Mouse (Mus musculus): ENCODE measurements around the gene Cenpp.

Cenpp gene

GRCm38 (mm10) chr13:49652481-49653179 is at the start of gene Cenpp, which contains the start of gene Nol8:
Cenpp (minus strand) TSS chr13:49652785.
Nol8 (plus strand) TSS chr13:49653078.
- DNase-seq (ENCODE audit: extremely low spot score, low spot score) = peak; percentile 99

DNA sequence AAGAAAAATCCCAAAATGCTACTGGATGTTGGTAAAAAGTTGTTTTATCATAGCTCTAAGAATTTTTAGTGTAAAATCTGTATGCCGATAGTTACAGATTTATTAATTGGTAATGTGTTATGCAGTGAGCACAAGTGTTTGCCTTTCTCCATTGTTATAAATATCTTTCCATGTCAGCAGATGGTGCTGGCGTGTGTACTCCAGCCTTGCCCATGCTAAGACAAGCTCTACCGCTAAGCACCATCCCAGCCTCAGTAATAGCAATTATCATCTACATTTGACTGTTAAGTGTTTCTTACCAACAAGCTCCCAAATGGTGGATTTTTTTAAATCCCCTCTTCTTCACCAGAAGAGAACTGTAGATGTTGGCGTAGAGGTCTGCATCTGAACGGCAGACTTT is 38.5 kb upstream of the Cenpp start:
- DNase-seq (ENCODE audit: extremely low spot score, low spot score) = no peak

DNA sequence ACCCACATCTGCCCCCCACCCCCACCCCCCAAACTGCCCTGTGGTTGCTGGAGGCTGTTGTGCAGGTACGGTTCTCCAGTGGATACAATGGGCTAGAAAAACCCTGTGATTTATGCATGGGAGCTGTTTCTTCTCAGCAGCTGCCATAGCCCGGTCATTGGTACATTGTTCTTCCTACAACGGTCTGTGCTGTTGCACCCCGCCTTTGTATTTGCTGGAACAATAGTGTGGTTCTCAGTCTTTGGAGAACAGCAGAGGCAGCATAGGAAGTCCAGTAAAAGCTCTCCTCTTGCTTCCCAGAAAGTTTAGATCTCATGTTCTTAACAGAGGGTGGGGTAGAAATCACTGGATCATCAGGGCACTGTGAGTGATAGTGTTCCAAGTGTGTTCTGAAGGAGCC is 31.7 kb upstream of the Cenpp start:
- no peak for DNase-seq (ENCODE audit: extremely low spot score, low spot score)

DNA sequence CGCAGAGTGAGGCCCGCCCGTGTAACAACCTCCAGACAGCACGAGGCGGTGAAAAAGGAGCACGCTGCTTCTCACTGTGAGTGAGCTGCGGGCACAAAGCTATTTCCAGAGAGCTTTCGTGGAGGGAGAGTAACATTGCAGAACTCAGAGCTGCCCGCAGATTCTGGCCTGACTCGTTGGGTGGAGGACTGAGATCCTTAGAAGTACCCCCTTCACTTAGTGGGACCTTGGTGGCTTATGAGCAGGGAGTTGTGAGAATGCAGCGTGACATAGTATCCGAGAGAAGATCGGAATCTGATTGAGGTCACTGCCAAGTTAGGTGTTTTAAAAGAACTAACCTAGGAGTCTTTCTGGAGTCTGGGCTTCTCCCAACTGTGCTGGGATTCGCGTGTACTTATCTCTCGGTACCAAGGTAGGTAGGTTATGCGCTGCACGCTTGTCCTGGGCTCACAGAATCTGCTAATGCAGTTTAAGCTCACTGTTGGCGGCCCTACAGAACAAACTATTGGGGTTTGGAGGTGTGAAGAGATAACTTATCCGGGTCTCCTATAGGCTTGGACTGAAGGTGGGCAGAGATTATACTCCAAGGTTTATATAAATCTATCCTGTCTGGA is 29.8 kb upstream of the Cenpp start:
- DNase-seq (ENCODE audit: extremely low spot score, low spot score) = no peak

- DNase-seq (ENCODE audit: extremely low spot score, low spot score) = peak; percentile 100
Observed at GRCm38 (mm10) chr13:49681351-49682232, 29.0 kb upstream of the Cenpp start, which contains the start of gene Iars. Iars (plus strand) TSS chr13:49682100.

- no peak for DNase-seq (ENCODE audit: extremely low spot score, low spot score)
Observed at GRCm38 (mm10) chr13:49677793-49678192, 25.2 kb upstream of the Cenpp start.

- DNase-seq (ENCODE audit: extremely low spot score, low spot score) = no peak
Observed at GRCm38 (mm10) chr13:49653180-49653541, 576 bp upstream of the Cenpp start.

- no peak for DNase-seq (ENCODE audit: extremely low spot score, low spot score)
Observed at GRCm38 (mm10) chr13:49651781-49652351, 719 bp downstream of the Cenpp start.

DNA sequence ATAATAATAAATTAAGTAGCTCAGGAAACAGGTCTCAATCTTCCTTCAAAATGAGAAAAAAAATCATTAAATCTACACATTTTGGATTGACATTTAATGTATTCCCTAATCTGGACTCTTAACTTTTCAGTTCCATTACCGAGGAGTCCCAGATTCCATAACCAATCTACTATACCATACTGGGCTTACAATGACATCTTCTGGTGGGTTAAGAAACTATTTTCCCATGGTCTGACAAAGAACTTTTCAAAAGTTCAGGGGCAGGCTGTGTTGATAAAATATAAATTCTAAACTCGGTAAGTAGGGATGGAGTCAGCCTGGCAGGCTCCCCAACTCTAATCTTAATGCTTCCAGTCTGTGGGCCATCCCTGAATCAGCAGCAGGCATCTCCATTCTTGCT is 1.4 kb downstream of the Cenpp start:
- no peak for DNase-seq (ENCODE audit: extremely low spot score, low spot score)

DNA sequence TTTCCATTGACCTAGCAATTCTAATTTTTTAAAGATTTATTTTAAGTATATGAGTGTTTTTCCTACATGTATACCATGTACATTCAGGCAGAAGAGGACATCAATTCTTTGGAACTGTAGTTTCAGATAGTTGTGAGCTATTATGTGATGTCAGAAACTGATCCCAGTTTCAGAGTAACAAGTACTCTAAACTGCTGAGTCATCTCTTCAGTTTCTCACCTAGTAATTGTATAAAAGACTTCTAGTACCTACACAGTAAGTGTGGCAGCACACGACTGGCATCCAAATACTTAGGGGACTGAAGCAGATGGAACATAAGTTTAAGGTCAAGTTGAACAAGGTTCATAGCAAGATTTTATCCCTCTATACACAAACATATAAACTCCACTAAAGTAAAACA is 6.6 kb downstream of the Cenpp start:
- no peak for DNase-seq (ENCODE audit: extremely low spot score, low spot score)

DNA sequence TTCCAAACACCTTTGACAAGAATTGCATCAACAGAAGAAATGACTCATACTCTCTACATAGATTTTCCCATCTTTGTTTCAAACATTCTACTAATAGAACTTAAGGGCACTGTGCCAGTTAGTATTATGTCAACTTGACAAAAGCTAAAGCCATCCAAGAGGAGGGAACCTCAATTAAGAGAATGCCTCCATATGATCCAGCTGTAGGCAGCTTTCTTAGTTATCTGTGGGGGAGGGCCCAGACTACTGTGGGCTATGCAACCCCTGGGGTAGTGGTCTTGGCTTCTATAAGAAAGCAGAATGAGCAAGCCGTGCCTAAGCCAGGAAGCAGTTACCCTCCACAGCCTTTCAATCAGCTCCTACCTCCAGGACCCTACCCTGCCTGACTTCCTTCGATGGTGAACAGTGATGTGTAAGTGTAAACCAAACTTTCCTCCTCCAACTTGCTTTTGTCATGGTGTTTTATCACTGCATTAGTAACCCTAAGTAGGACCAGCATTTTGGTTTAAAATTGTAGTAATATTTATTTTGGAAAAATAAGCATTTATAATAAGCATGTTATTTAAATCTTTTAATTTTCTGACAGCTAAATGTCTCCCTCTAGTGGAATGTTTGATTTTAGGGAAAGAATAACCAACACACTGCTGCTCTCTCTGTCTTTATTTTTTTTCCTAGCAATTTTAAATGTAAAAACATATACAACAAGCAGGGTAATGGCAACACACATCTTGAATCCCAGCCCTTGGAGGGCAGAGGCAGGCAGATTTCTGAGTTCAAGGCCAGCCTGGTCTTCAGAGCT is 7.7 kb downstream of the Cenpp start:
- DNase-seq (ENCODE audit: extremely low spot score, low spot score) = no peak

DNA sequence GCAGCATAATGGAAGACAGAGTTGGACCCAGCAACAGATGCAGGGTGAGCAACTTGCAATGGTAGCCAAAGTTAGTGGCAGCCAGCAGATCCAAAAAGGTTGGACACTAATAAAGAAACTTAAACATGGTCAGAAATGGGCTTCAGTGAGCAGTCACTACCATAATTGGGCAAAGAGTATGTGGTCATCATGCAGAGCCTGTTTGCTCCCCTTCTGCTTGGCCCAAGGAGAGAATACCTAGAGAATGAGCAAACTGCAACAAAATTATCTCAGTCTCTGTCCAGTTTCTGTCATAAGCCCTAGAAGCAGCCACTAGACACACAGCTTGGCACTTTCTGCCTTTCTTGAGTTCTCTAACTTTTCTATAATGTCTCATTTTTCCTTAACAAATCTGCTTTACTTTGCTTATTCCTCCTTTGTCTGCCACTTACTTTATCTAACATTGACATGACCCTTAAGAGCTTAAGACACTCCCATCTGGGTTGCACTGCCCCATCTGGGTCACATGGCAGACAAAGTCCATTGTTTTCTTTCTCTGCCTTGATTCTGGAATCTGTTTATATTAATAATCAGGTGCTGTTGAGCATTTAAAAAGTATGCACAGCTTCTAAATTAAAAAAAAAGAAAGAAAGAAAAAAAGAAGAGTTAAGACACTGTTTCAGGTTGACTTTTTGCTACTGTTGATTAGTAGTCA is 8.8 kb downstream of the Cenpp start:
- no peak for DNase-seq (ENCODE audit: extremely low spot score, low spot score)

DNA sequence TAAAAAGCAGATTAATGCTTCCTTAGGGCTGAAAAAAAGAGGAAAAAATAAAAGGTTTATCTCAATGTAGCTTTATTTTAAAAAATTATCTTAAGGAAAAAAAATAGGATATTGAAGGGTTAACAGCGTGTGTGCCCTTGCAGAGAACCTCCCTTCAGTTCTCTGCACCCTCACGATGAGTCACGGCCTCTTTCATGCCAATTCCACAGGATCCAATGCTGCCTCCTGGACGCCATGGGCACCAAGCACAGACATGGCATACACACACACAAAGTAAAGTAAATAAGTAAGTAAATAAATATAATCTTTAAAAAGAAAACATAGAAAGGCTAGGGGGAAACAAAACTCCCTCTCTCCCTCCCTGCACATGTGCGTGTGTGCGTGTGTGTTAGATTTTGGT is 9.9 kb downstream of the Cenpp start:
- DNase-seq (ENCODE audit: extremely low spot score, low spot score) = no peak

DNA sequence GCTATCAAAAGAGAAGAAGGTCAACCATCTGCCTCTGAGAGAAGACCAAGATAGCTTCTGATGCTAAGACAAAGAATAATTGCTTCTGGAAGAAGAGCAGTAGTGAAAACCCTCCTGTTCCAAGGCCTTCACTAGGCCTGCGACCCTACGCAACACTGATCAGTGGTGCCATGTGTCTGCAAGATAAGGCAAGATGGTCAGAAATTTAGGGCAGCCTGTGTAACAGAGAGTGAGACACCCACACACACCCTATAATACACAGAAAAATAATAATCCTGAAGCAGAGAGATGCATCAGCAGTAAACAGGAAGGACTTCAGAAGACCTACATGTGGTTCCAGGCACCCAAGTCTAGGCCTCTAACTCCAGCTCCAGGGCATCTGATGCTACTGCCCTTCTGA is 12.6 kb downstream of the Cenpp start:
- DNase-seq (ENCODE audit: extremely low spot score, low spot score) = no peak

GRCm38 (mm10) chr13:49629076-49629475 is 23.5 kb downstream of the Cenpp start:
- no peak for DNase-seq (ENCODE audit: extremely low spot score, low spot score)

GRCm38 (mm10) chr13:49628167-49628566 is 24.4 kb downstream of the Cenpp start:
- DNase-seq (ENCODE audit: extremely low spot score, low spot score) = no peak

DNA sequence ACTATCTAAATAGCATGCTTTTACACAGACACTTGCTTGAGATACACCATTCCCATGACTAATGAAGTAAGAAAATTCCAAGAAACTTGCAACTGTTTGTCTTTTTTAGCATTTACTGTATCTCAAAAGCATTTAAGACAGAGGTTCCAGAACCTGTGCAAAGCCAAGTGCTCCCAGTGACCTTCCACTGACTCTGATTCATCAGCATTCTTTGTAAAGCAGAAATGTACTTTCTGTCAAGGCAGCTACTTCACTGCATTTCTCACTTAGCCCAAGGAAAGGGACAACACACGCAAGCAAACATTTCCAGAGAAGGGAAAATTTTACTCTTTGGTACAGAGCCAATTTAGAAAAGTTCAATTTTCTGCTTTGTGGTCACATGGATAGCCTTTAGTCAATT is 29.4 kb downstream of the Cenpp start:
- no peak for DNase-seq (ENCODE audit: extremely low spot score, low spot score)

DNA sequence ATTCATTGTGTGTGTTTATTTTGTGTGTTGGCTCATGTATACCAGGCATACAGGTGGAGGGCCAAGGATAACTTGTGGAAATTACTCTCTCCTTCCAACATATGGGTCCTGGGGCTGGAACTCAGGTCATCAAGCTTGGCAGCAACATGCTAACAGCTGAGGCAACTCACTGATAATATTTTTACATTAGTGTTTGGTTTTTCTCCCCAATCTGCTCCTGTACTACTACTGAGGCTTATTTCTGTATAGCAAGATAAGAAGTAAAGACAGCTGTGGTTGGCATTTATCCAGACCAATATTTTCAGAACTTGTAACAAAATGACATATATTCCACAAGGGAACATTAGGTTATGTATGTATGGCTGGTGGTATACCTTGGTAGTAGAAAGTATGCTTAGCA is 34.2 kb downstream of the Cenpp start:
- DNase-seq (ENCODE audit: extremely low spot score, low spot score) = no peak

DNA sequence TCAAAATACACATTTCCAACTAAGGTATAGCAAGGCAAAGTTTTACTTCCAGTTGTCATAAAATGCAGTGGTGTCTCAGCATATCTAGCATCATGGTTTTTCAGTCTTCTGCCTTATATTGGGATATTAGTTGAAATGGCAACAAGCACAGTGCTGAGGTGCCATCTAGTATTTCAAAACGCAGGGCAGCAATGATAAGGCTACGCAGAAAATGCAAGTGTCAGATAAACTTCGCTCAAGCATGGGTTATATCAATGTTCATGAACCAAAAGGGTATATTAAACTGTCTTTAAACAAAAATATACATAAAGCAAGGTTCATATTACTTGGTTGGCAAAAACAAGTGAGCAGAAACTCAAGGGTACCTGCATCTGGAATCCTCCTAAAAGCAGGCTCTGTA is 35.6 kb downstream of the Cenpp start:
- no peak for DNase-seq (ENCODE audit: extremely low spot score, low spot score)

DNA sequence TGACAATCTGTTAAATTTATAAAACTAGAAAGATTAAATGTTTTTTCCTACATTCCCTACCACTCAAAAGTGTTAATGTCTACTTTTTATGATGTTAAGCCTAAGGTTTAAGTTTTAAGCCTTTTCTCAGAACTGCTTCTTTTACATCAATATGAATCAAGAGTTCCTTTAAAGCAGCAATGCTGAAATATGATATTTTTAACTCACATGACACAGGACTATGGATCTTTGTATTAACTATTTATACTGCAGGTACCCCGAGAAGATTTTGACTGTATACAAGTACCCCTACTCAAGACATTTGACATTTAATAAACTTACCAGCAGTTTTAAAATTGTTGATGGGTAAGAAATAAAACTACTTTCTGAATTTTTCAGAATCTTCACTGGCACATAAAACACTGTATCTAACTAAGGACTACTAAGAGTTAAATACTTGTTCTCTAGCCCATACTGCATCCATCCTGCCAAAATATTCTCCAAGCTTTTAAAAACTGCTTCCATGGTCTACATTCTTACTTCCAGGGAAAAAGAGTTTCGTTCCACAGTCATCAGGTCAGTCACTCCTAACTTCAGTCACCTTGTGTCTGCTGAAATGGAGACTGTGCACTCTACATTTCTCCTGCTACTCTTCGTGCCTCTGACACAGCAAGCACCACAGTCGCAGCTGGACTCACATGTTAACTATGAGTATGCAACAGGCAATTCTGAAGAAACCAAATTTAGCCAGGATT is 43.8 kb downstream of the Cenpp start:
- no peak for DNase-seq (ENCODE audit: extremely low spot score, low spot score)
